Mouse (Mus musculus) heart, adult 9 months (tissue): Measurements from ENCODE around the gene Fam71e2.
"Not testable (repeated sequence)": the region's sequence is repeated elsewhere in the genome, so short reads cannot be mapped to it uniquely, and the experiment has no call there.

Source experiments
- DNase-seq, 2 experiments: peaks; one replicate each; pipeline ENCODE4 v3.0.0; 2022; ENCODE audit warnings: low spot score in 2 of 2

Fam71e2 gene

DNA sequence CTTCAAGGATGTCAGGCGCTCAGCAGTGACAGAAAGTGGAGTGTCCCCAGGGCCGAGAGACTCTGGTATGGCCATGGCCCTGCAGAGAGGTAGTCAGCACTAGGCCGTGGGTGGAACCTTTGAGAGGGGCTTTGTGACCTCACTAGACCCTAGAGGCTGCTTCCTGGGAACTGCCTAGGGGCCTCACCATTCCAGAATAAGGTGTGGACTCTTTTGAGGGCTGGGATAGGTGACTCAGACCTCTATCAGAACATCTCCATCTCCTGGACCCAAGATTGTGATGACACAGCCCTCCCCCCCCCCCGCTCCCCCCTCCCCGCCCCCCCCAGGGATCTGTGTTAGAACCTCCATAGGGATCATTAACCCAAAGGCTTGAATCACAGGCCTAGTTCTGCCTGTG lies at the start of gene Fam71e2:
TSS of gene Fam71e2 (minus strand) at position 101 of the 400 bp plus-strand sequence.
- DNase-seq = no peak

DNA sequence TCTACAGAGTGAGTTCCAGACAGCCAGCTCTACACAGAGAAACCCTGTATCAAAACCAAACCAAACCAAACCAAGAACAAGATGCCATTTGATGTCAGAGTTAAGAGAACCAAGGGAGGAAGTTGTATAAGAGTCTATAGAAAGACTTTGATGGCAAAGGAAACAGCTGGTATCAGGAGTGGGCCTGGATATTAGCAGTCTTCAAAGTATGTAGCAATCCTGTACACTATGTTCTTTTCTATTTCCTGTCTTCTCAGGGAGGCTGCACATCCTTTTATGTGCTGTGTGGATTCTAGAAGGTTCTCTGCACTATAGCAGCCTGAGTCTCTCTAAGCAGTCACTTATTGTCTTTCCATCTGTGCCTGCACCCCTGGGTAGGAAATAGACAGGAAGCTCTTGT lies 45.5 kb upstream of the Fam71e2 start:
- DNase-seq = no peak

DNA sequence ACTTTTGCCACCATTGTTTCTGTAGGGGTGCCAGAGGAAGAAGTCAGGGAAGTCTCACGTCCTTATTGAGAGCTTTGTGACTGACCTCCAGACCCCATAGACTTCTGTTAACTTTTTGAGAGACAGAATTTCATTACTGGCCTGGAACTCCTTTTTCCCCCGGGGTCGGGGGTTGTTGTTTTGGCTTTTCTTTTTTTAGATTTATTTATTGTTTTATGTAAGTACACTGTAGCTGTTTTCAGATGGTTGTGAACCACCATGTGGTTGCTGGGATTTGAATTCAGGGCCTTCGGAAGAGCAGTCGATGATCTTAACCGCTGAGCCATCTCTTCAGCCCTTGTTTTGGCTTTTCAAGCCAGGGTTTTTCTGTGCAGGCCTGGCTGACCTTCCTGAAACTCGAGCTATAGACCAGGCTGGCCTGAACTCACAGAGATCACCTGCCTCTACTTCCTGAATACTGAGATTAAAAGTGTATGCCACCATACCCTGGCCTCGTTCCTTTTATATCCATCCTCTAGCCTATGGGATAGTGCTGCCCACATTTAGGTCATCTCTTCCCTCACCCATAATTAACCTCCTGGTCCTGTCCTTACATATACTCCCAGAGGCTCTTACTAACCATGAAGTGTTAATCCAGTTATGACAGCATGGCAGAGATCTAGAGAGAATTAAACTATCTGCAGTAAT lies 42.1 kb upstream of the Fam71e2 start:
- no peak for DNase-seq

DNA sequence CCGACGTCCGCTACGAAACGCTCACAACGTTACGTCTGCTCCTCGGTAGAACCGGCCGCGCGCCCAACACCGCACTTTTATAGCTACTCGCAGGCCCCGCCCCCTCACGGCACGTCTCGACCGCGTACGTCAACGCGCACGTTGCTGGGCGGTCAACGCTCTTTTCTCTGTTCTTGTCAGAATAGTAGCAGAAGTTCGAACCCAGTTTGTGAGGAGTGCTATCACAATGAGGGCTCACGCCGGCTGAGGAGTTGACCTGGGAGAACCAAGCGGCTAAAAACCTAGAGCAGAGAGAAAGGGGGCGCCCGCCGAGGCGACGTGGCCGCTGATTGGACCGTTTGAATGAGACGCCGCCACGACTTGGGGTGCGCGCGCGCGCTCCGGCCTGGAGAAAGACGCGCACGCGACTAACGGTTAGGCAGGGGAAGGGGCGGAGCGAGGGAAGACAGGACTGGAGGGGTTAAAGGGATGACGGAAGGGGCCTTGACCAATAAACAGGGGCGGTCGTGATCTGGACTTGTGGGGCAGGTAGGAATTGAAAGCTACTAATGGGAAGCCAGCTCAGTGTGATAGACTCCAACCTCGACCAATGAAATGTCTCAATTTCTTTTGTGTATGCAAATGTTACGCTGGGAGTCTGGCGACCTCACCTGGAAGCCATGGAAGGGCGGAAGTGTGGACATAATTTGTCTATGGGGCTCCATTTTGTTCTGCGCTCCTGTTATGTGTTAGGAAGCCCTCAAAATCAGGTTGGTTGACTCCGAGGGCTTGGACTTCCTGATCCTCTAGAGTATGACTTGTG lies 41.4 kb upstream of the Fam71e2 start, which contains the start of gene Ube2s:
TSS of gene Ube2s (minus strand) at position 288 of the 802 bp plus-strand sequence.
- DNase-seq = peak; percentile 99 to 100

DNA sequence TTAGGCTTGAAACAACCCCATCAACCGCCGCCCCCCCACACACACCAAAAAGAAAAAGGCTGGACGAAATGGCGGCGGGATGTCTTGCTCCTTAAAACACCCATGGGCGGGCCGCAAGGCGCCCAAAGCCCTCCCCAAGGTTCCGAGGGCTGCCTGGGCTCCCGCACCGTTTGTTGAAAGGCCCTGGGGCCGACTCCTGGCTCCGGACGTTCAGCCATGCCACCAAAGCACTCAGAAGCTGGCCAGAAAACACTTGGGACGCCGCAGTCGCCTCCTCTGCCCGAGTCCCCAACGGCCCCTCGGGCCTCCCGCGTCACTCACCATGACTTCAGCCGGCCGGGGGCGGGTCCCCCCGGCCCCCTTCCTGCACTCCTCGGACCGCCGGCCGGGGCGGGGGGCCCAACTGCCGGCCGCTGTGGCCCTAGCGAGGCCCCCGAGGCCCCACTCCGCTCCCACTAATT lies 40.8 kb upstream of the Fam71e2 start:
- no peak for DNase-seq

DNA sequence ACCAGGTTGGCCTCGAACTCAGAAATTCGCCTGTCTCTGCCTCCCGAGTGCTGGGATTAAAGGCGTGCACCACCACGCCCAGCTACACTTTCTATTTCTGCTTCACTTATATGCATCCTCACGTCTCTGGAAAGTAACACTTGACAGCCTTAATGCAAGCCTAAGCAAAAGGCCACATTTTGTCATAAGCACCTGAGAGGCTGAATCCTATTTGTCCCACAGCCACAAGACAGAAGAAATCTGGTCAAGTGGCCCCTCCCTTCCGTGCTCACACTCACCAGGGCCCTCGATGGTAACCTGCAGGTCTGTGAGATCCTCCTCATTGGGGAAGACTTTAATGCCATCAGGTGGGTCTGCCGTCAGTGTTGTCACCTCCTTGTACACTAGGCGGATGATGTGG lies 40.0 kb upstream of the Fam71e2 start:
- DNase-seq = not testable (repeated sequence)

DNA sequence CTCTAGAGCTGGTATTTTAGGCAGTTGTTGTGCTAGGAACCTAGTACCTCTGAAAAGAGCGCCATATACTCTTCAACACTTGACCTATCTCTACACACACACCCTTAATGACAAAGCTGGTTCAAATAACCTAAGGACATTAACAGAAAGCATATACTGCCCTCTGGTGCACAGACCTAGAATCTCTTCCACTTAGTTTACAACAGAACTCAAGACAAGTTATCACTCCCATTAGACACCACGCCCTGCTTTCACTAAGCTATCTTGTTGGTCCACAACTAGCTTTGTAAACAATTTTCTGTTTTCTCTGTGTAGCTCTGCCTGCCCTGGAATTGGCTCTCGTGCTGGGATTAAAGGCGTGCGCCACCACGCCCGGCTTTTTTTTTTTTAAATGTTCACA lies 35.6 kb upstream of the Fam71e2 start:
- DNase-seq = no peak

DNA sequence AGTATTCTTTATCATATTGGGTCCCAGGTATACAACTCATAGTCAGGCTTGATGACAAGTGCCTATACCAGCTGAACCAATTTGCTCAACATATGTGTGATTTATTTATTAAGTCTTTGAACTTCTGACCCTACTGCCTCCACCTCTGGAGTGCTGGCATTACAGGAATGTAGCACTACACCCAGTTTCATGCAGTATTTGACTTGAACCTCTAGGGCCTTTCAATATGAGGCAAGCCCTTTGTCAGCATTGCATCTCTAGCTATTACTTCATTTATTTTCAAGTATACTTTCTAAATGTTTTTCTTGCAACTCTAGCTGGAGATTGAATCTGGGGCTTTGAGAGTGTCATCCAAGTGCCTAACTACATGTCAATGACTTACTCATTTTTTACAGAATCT lies 31.1 kb upstream of the Fam71e2 start:
- no peak for DNase-seq

DNA sequence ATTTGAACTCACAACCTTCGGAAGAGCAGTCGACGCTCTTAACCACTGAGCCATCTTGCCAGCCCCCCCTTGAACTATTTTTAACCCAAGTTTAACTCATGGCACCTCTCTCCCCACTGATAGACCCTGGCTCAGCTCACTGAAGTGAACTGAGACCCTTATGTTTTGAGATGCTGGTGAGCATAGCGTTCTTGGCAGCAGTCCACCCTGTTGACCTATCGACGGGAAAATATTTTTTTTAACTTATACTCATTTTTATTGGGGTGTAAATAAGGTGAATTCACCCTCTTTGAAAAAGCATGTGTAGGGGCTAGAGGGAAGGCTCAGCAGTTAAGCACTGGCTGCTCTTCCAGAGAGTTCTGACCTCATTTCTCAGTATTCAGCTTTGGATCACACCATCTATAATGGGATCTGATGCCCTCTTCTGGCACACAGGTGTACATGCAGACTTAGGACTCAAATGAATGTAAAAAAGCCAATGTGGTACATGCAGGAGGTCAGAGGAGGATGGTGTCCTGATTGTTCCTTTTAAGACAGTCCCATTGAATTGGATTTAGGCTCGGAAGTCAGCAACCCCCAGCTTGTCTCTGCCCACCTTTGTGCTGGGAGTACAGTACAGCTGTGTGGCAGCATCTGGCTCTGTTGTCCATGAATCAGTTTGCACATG lies 24.8 kb upstream of the Fam71e2 start:
- peak; percentile 20 to 30 for DNase-seq

DNA sequence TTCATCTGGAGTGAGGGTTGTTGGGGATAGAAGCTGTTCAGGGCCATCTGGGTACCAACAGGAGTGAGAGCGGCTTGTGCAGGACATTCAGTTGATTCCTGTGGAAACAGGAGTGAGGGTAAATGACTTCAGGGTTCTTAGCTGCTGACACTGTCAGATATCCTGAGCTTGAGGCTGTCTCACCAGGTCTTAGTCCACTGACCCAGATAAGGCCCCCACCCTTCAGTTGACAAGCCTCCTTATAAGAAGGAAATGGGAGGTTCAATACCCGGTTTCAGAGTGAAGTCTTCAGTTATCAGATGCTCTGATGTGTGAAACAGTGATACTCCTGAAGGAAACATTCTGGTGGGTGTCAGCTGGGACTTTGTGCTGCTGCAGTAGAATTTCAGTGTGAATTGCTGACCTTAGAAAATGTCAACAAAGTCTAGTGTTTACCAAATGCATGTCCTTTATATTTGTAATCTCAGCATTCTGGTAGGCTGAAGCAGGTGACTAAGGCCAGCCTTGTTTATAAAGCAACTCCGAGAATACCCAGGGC lies 23.6 kb upstream of the Fam71e2 start:
- DNase-seq = no peak

DNA sequence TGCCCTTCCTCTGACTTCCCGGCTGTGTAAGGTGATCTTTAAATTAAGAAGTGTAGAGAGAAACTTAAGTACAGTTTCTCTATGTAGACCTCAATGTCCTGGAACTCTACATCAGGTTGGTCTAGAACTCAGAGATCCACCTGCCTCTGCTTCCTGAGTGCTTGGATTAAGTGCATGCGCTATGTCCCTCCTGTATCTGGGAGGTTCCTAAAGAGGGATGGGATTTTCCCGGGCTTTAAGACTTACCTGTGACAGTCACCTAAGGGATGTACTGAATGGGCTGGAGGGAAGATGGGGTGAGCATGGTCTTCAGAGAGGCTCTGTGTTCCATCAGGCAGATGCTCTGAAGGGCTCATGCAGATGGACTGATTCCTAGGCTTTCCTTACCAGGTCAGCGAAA lies 22.6 kb upstream of the Fam71e2 start:
- DNase-seq = no peak

DNA sequence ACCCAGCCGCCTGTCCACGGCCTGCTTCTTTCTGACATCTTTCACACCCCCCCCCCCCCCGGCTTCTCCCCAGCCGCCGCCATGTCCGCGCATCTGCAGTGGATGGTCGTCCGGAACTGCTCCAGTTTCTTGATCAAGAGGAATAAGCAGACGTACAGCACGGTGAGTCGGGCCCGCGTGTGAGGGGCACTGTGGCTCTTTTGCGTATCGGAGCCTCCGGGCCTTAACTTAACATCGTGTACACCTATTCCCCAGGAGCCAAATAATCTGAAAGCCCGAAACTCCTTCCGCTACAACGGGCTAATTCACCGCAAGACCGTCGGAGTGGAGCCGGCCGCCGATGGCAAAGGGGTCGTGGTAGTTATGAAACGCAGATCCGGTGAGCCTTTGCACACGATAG lies 22.1 kb upstream of the Fam71e2 start:
- DNase-seq = not testable (repeated sequence)

DNA sequence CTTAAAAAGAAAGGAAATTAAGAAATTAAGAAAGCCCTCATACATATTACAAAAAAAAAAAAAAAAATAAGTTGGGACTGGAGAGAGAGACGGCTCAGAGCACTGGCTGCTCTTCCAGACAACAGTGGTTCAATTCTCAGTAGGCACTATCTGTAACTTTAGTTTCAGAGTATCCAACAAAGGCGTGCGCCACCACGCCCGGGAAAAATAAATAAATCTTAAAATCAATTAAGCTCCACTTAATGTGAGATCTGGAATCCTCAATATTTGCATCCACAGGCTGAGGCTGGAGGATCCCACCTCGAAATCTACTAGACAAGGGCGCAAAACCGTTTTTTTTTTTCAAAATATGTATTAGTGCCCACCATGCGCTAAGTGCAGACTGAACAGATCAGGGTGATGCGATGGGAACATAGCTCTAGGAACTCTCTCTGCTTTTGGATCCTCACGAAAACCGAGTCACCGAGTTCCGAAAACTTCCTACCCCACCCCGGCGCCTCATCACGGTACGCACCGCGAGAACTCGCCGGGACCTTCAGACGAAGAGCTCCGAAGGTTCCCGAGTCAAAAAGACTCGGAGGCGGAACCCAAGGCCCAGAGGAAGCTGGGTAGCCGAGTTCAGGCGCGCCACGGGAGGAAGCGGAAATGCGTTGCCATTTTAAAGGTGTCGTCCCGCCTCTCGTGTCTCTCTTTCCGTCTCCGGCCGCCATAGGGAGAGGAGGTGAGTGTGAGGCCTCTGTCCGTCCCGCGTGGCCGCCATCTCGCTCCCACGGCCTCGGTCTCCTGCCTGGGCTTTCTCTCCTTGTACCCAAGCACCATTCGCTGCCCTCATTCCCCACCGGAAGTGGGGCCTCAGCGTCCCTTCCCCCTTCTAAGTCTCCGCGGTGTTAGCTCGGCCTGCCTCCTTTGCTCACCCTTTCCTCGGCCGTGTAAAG lies 21.4 kb upstream of the Fam71e2 start, which contains the start of gene Rpl28:
TSS of gene Rpl28 (plus strand) at position 597 of the 935 bp plus-strand sequence.
- DNase-seq = peak; percentile 95 to 96

DNA sequence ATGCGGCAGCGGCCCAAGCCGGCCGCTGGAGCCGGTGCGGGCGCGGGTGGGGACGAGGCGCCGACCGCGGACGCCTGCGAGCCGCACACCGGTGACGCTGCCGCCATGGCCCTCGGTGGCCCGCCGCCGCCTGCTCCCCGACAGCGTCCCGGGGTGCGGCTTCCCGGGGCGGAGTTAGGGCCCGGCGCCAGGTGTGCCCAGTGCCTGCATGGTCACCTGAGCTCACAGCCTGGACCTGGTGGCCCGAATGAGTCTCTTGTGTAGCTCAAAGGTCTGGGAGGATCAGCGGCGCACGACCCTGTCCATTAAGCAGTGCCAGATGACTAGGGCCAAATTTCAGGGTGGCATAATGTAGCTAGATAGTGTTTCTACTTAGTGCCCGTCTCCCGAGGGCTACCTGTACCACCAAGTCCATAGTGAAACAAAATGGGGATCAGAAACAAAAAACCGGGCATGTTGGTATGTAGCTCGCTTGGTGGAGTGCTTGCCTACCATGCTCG lies 18.4 kb upstream of the Fam71e2 start, which contains the start of gene Tmem238:
TSS of gene Tmem238 (minus strand) at position 221 of the 500 bp plus-strand sequence.
- DNase-seq = peak in 1 of 2 experiments; percentile 44

DNA sequence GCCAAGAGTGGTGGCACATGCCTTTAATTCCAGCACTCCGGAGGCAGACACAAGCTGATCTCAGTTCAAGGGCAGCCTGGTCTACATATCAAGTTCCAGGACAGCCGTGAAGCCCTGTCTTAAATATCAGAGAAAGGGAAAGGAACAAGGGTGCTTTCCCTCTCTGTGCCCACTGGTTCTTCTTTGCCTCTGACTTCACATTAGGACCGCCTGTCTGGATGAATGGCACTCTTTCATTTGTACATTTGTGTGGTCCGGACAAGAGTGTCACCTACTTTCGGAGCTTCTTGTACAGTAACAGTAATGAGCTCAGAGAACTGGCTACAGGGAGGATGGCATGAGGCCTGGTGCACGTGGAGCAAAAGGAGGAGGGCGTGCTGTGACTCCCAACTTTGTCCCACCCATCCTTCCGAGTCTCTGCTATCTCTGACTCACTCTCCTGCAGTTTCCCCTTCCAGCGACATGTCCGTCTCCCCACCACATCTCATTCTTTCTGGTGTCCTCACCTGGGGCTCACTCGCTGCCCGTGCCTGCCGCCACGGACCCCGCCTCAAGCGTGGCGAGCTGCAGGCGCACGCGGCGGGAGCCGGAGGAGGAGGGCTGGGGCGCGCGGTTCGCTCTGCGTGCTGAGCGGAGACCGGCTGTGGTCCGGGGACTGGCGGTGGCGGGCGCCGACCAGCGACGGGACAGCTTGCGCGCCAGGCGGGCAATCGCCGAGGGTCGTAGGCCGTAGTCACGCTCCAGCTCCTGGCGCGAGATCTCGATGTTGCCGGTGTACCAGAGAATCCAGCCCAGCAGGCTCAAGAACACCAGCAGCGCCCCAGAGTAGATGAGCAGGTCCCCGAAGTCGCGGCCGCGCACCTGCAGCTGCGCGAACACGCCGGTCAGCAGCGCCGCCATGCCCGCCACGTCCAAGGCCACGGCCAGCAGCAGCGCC lies 17.7 kb upstream of the Fam71e2 start:
- DNase-seq = peak; percentile 41 to 48

DNA sequence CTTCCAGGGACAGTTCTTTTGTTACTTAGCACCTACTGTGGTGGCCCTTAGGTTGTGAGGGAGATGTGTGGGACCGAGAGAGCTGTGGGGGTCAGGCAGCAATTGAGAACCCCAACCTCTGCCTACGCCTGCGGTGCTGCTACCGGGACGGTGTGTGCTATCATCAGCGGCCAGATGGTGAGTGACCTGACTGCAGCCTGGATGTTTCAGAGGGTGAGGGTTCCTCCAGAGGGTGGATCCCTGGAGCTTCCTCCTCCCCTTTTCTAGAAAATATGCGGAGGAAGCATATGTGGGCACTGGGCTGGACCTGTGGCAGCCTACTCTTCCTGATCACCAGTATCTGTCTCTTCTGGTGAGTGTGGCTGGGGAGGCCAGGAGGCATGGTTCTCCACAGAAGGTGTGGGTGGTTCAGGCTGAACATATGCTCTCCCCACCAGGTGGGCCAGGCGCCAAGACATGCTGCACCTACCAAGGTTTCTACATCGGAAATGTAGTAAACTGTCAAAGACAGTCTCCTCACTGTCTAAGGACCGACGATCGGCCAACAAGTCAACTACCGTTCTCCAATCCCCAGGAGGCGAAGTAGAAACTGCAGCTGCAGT lies 12.7 kb upstream of the Fam71e2 start:
- DNase-seq = no peak

DNA sequence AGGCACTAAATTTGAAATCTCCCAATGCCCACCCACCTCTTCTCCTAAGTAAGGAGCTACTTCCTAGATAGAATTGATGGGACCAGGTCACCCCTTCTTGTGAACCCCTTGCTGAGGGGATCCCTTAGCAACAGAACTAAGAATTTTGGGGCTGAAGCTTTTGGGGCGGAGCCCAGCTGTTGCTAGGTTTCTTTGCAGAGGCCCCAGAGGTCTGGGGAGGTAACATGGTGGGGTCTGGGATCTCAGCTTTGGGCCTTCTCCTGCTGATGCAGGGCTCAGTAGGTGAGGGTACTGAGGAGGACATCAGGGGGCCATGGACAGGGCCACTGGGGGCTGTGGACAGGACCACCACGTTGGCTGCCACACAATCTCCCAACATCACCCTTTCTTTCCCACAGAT lies 11.7 kb upstream of the Fam71e2 start, which contains the start of the genes Il11 and Tmem190:
TSS of gene Il11 (minus strand) at position 101 of the 400 bp plus-strand sequence.
TSS of gene Tmem190 (plus strand) at position 179 of the 400 bp plus-strand sequence.
- DNase-seq = no peak

DNA sequence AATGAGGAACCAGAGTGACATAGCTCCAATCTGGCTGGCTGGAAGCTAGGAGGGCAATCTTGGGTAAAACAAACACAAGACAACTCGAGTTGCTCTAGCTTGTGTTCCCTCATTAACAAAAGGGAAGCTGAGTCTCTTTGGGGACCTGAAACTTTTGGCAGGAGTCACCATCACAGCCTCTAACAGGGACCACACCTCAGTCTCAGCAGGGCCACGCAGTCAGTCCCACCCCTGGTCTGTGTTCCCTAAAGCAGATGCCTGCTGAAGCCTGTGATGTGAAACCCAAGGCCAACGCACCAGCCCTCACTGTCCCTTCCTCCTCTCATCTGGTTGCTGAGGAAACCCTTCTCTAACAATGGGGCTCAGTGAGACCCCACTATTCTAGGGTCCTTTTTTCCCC lies 11.0 kb upstream of the Fam71e2 start:
- DNase-seq = no peak

DNA sequence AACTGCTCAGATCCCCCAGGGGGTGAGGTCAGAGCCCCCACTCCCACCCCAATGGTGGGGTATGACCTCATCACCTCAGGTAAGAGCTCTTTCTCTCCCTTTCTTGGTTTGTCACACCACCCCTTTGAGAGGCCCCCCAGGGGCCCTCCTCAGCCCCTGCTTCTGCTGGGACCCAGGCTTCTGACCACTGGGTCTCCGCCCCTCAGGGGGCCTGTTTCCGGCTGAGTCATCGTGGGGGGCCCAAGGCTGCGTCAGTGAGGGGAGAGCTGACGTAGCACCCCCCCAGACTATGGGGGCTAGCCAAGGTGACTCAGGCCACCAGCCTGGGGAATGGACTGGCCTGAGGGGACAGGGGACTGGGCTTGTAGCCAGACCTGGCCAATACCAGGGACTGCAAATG lies 8.8 kb upstream of the Fam71e2 start:
- no peak for DNase-seq
